Mouse (Mus musculus): ENCODE measurements around the gene Rph3al.

DNA sequence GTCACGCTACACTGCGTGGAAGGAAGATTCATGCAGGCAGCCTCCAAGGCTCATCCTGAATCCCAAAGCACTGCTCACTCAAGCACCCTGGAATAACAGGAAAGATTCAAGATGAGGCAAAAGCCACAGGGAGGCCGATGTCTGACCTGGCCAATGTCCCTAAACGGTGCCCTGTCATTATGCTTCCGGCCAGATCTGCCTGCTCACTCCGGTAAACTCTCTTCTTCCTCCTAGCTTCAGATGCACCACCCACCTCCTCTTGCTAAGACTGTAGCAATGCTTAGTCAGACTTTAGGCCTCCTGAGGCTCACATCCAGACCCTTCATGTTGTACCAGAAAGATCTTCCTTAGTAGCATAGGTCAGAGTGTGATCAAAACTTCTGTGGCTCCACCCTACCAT, 19.1 kb downstream of the Rph3al start:
- TF ChIP-seq CTCF (IDR thresholded peaks at IDR 0.05; ENCODE audit: insufficient read depth, low read depth, low read length) (no peak), POLR2A (IDR thresholded peaks at IDR 0.05; ENCODE audit: insufficient read depth, low read depth, low read length) (no peak)
